Mouse (Mus musculus) liver, embryonic 14.5 days (tissue): ENCODE data around the gene Dkk3.

Source experiments
- CTCF ChIP-seq: IDR thresholded peaks from 2 replicates; pipeline ENCODE4 v1.5.1; 2016; ENCODE audit warnings: antibody characterized with exemption, low read depth, control low read depth
- EP300 ChIP-seq: IDR thresholded peaks from 2 replicates; pipeline ENCODE4 v1.6.1; 2016; ENCODE audit warnings: antibody characterized with exemption, low read depth

DNA sequence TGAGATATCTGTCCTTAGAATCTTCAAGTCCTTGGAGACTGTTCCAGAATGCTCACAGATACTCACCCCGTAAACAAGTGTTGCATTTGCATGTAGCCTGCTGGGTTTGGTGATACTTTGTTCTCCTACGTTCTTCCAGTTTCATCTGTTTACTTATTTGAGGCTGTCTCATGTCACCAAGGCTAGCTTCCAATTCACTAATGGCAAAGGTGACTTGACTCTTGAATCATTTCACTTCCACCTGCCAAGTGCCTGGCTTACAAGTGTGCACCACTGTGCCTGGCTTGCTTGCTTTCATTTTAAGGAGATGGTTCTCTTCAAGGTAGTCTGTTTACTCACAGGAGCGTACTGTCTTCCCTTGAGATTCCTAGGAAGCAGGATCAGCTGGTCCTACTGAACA is 5.6 kb upstream of the Dkk3 start:
- no peak for TF ChIP-seq CTCF
- TF ChIP-seq EP300 = no peak
